ENCODE assay signal across 25 mouse cellular contexts in genomic region chr19:44493128-44493527, GRCm38 (mm10). TPM values are rescaled to one million over a fixed set of nuclear protein-coding genes. Genes with fewer than 3 reads are reported as not detected.
"Had no signal": no experiment of that assay in that cellular context is flagged by ENCODE, and none has a peak within 500 bp of the region (broad histone marks: within the 10 kb centered on the region; RNA-seq: fewer than 3 reads in every experiment).

Gene Wnt8b, plus strand, starts transcription at chr19:44493472.

- H3K27me3 ChIP-seq: stomach, embryonic 15.5 days had no signal

- H3K4me3 ChIP-seq: layer of hippocampus, adult 2 months; limb, embryonic 10.5 days; limb, embryonic 13.5 days; liver, embryonic 12.5 days; liver, embryonic 15.5 days; lung, embryonic 15.5 days; megakaryocyte, embryonic 14.5 days; neural tube, embryonic 12.5 days; neural tube, embryonic 15.5 days; stomach, embryonic 15.5 days had no signal

- H3K9ac ChIP-seq: limb, embryonic 13.5 days; liver, embryonic 12.5 days; liver, embryonic 15.5 days; lung, embryonic 15.5 days; neural tube, embryonic 12.5 days; neural tube, embryonic 15.5 days; stomach, embryonic 15.5 days had no signal

- H3K4me1 ChIP-seq: limb, embryonic 10.5 days; limb, embryonic 13.5 days; liver, embryonic 15.5 days; lung, embryonic 15.5 days; neural tube, embryonic 12.5 days; neural tube, embryonic 15.5 days; stomach, embryonic 15.5 days had no signal

- H3K9me3 ChIP-seq: limb, embryonic 10.5 days; limb, embryonic 13.5 days; liver, embryonic 12.5 days; liver, embryonic 15.5 days; lung, embryonic 15.5 days; neural tube, embryonic 12.5 days; neural tube, embryonic 15.5 days; stomach, embryonic 15.5 days had no signal

- DNase-seq: kidney, adult 2 months; kidney, postnatal 25 days; layer of hippocampus, adult 9-11 months; liver; lung, adult 18-20 months; lung, postnatal 10 days; lung, postnatal 36 days; right cerebral cortex, adult 18-20 months; right cerebral cortex, postnatal 14 days; right cerebral cortex, postnatal 4 days; spleen, adult 18-20 months; thymus, postnatal 25 days had no signal

- H3K27ac ChIP-seq: kidney, postnatal 0 days; layer of hippocampus, adult 2 months; limb, embryonic 10.5 days; limb, embryonic 13.5 days; liver, embryonic 12.5 days; liver, embryonic 15.5 days; lung, embryonic 15.5 days; neural tube, embryonic 12.5 days; neural tube, embryonic 15.5 days; stomach, embryonic 15.5 days had no signal

- H3K4me2 ChIP-seq: limb, embryonic 13.5 days; liver, embryonic 12.5 days; liver, embryonic 15.5 days; lung, embryonic 15.5 days; neural tube, embryonic 12.5 days; neural tube, embryonic 15.5 days; stomach, embryonic 15.5 days had no signal

- H3K36me3 ChIP-seq: limb, embryonic 10.5 days; limb, embryonic 13.5 days; liver, embryonic 12.5 days; liver, embryonic 15.5 days; lung, embryonic 15.5 days; neural tube, embryonic 12.5 days; neural tube, embryonic 15.5 days; stomach, embryonic 15.5 days had no signal

- ATAC-seq: intestine, postnatal 0 days; liver, embryonic 12.5 days had no signal

RNA-seq across cellular contexts. Expression of gene Wnt8b, which starts in this region (rescaled TPM):
- total RNA-seq: left cerebral cortex, postnatal 25 days had no signal
- polyA plus RNA-seq: intestine, postnatal 0 days; limb, embryonic 10.5 days; liver, embryonic 12.5 days; liver, embryonic 15.5 days; lung, embryonic 15.5 days had no signal
